Mouse (Mus musculus) forebrain, embryonic 15.5 days (tissue): Measurements from ENCODE around the gene Gcc1. TPM values are rescaled to one million over a fixed set of nuclear protein-coding genes. Genes with fewer than 3 reads are reported as not detected.

ENCODE experiments used
- ATAC-seq: fragments of 200-750 bp; cut with Nextera tagmentation; replicated peaks from 2 replicates; pipeline ENCODE4 v1.8.0; 2017; ENCODE audit warnings: mild to moderate bottlenecking, moderate TSS enrichment, moderate library complexity
- H3K27ac ChIP-seq: fragments of 300-500 bp; sonication (generic); replicated peaks from 2 replicates; pipeline ENCODE4 v1.5.1; 2015; ENCODE audit warnings: mild to moderate bottlenecking, inconsistent platforms
- H3K27me3 ChIP-seq: fragments of 300-500 bp; sonication (generic); 2 replicates; pipeline ENCODE4 v1.6.1; 2015; ENCODE audit warnings: inconsistent platforms
- H3K36me3 ChIP-seq: fragments of 300-500 bp; sonication (generic); 2 replicates; pipeline ENCODE4 v1.6.1; 2015; ENCODE audit warnings: mild to moderate bottlenecking, inconsistent platforms
- H3K4me1 ChIP-seq: fragments of 300-500 bp; sonication (generic); 2 replicates; pipeline ENCODE4 v1.6.1; 2015; ENCODE audit warnings: inconsistent platforms
- H3K4me2 ChIP-seq: fragments of 300-500 bp; sonication (generic); replicated peaks from 2 replicates; pipeline ENCODE4 v1.6.1; 2015; ENCODE audit warnings: mild to moderate bottlenecking, inconsistent platforms
- H3K4me3 ChIP-seq: fragments of 300-500 bp; sonication (generic); 2 replicates; pipeline ENCODE4 v1.5.1; 2015; ENCODE audit warnings: mild to moderate bottlenecking, inconsistent platforms
- H3K9ac ChIP-seq: fragments of 300-500 bp; sonication (generic); replicated peaks from 2 replicates; pipeline ENCODE4 v1.6.1; 2015; ENCODE audit warnings: mild to moderate bottlenecking, inconsistent platforms
- H3K9me3 ChIP-seq: fragments of 300-500 bp; sonication (generic); 2 replicates; pipeline ENCODE4 v1.6.1; 2016; ENCODE audit warnings: inconsistent platforms
- WGBS: fragments of 180-500 bp; shearing (Covaris S2); methylation state at CpG from one replicate; pipeline ENCODE4 v1.1.7; 2015; ENCODE audit warnings: mixed read lengths; 5-methylcytosine and 5-hydroxymethylcytosine counted together
- polyA plus RNA-seq: library from polyadenylated mRNA; unstranded; fragments of >200 nt; fragmentation: Nextera tagmentation; extraction: Ambion mirVana; gene quantifications from 2 replicates; pipeline ENCODE4 v1.2.1, GENCODE M21; 2015

Gcc1 gene
- polyA plus RNA-seq: 14.6 and 15.9 TPM in 2 replicates

DNA sequence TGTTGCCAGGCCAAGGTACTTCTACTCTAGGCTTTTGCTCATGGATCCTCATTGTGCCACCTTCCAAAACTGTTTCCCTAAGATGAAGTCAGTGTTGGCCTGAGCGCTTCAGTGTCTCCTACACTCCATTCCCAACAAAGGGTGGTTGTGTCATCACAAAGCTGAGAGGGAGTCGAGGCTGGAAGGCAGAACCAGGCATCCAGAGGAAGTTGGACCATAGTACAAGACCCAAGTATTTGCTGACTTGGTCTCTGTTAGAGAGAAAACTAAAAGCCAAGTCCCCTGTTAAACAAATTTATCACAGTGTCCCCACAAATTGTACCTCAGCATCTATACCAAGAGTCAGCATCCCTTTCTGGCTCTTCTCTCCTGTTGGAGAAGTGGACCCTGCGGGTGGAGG is at the start of gene Gcc1:
Gene Gcc1 (minus strand): TSS at position 101 of the 400 bp plus-strand sequence.
- no peak for ATAC-seq
- H3K4me1 ChIP-seq: peaks cover 13% of the 10 kb centered on the region
- no peak within 1 kb of the TSS for H3K27ac ChIP-seq
- no peak within 1 kb of the TSS for H3K4me2 ChIP-seq
- no peaks in the 10 kb centered on the region for H3K9me3 ChIP-seq
- no peak within 1 kb of the TSS for H3K4me3 ChIP-seq
- H3K36me3 ChIP-seq: peaks cover 12% of the 10 kb centered on the region
- no peak within 1 kb of the TSS for H3K9ac ChIP-seq
- 88% methylated on average over 3 of the region's 3 CpGs for WGBS
- no peaks in the 10 kb centered on the region for H3K27me3 ChIP-seq

- no peaks in the 10 kb centered on the region for H3K9me3 ChIP-seq
- WGBS: 89% methylated on average over 5 of the region's 5 CpGs
Measured at GRCm38 (mm10) chr6:28474839-28475238, 46.6 kb upstream of the Gcc1 start, which contains the start of gene Snd1. Snd1 (plus strand) TSS chr6:28475139.

DNA sequence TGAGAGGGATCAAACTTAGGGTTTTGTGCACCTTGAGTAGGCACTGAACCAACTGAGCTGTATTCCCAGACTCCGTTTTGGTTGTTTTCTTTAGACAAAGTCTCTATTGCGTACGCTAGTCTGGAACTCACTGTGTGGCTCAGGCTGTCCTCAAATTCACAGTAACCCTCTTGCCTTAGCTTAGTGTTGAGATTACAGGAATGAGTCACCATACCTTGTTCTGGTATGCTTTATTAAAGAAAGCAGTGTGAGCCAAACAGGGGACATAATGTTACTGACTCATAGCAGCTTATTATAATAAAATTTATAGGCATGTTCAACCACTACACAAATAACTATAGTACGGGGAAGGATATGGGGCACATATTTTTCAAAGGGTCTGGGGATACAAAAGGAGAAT is 46.0 kb upstream of the Gcc1 start:
- Histone ChIP-seq H3K4me1 (peaks cover 2% of the 10 kb centered on the region), H3K4me3 (no peak overlapping the region), H3K9me3 (no peaks in the 10 kb centered on the region), H3K36me3 (no peaks in the 10 kb centered on the region), H3K27me3 (no peaks in the 10 kb centered on the region), H3K4me2 (no peak overlapping the region), H3K9ac (no peak overlapping the region), H3K27ac (no peak overlapping the region)
- no peak for ATAC-seq
- 94% methylated on average over 4 of the region's 4 CpGs for WGBS

More at GRCm38 (mm10) chr6:28474839-28475238, 46.6 kb upstream of the Gcc1 start, which contains the start of gene Snd1:
- Histone ChIP-seq H3K4me1 (peaks cover 4% of the 10 kb centered on the region), H3K4me2 (no peak within 1 kb of the TSS), H3K4me3 (no peak within 1 kb of the TSS), H3K27ac (no peak within 1 kb of the TSS), H3K27me3 (no peaks in the 10 kb centered on the region), H3K9ac (no peak within 1 kb of the TSS), H3K36me3 (no peaks in the 10 kb centered on the region)
- ATAC-seq: no peak

DNA sequence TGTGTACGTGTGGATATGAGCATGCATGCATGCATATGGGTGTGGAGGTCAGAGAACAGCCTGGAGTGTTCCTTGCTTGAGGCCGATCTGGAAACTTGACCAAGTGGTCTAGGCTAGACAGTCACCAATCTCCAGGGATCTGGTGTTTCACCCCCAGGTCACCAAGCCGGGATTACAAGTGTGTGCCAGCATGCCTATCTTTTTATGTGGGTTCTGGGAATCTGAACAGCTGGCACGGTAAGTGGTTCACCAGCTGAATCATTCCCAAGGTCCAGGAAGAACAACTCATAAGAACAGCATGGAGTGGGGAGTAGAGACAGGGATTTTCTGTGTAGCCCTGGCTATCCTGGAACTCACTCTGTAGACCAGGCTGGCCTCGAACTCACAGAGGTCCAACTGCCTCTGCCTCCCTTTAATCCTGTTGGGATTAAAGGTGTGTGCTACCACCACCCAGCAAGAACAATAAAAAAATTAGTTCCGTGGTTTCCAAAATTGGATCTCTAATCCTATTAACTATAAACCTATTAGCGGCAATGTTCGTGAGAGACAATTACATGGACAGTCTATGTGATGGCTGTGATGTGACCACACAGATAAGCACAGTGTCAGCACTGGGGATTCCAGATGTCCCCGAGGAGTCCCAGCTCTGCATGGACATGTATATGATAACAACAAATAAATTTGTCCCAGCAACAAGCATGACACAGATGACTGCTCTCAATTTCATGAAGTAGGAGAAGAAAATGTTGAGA is 43.3 kb upstream of the Gcc1 start:
- no peaks in the 10 kb centered on the region for H3K4me1 ChIP-seq
- no peak for ATAC-seq
- no peak overlapping the region for H3K4me3 ChIP-seq
- H3K4me2 ChIP-seq: no peak overlapping the region
- H3K9ac ChIP-seq: no peak overlapping the region
- WGBS: 88% methylated on average over 9 of the region's 9 CpGs
- H3K36me3 ChIP-seq: no peaks in the 10 kb centered on the region
- H3K9me3 ChIP-seq: no peaks in the 10 kb centered on the region
- H3K27ac ChIP-seq: no peak overlapping the region
- H3K27me3 ChIP-seq: no peaks in the 10 kb centered on the region

DNA sequence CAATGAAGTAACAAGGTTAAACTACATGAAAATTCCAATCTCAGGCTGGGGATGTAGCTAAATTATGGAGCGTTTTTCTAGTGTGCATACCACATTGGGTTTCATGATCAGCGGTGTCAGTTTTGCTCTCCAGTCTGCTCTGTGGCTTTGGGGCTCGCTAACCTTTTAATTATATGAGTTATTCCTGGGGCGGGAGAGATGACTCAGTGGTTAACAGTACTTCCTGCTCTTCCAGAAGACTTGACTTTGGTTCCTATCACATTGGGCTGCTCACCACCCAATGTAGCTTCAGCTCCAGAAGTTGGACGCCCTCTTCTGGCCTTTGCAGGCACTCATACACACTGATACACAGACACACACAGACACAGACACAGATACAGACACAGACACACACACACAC is 42.4 kb upstream of the Gcc1 start:
- ATAC-seq: no peak
- Histone ChIP-seq H3K4me2 (no peak overlapping the region), H3K27ac (no peak overlapping the region), H3K4me1 (no peaks in the 10 kb centered on the region), H3K9me3 (no peaks in the 10 kb centered on the region), H3K9ac (no peak overlapping the region), H3K27me3 (no peaks in the 10 kb centered on the region), H3K36me3 (no peaks in the 10 kb centered on the region), H3K4me3 (no peak overlapping the region)
- 80% methylated on average over 5 of the region's 5 CpGs for WGBS

GRCm38 (mm10) chr6:28470017-28470602 is 41.9 kb upstream of the Gcc1 start:
- no peaks in the 10 kb centered on the region for H3K4me1 ChIP-seq
- H3K27me3 ChIP-seq: no peaks in the 10 kb centered on the region
- H3K9me3 ChIP-seq: no peaks in the 10 kb centered on the region
- no peaks in the 10 kb centered on the region for H3K36me3 ChIP-seq
- H3K4me2 ChIP-seq: no peak overlapping the region
- H3K9ac ChIP-seq: no peak overlapping the region
- 76% methylated on average over 4 of the region's 4 CpGs for WGBS
- ATAC-seq: no peak
- H3K4me3 ChIP-seq: no peak overlapping the region
- H3K27ac ChIP-seq: no peak overlapping the region

DNA sequence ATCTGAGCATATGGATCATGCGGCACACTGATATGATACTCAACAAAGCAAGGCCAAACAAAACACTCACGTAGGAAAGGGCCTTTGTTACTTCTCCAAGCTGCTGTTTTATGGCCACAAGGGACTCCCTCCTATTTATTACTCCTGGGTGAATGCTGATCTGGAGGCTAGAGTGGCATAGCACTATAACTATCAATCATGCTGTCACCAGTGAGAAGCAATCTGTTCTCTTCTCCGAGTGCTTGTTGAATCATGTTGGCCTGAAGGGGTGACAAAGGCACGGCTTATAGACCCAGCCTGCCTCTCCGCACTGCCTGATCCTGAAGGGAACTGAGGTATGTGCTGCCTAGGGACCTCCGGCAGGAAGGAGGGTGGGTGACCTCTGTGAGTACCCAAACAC is 36.4 kb upstream of the Gcc1 start:
- no peak for ATAC-seq
- no peak overlapping the region for H3K4me2 ChIP-seq
- H3K27ac ChIP-seq: no peak overlapping the region
- no peak overlapping the region for H3K9ac ChIP-seq
- no peak overlapping the region for H3K4me3 ChIP-seq
- H3K9me3 ChIP-seq: no peaks in the 10 kb centered on the region
- H3K36me3 ChIP-seq: no peaks in the 10 kb centered on the region
- WGBS: 61% methylated on average over 6 of the region's 6 CpGs
- no peaks in the 10 kb centered on the region for H3K27me3 ChIP-seq
- H3K4me1 ChIP-seq: no peaks in the 10 kb centered on the region

- Histone ChIP-seq H3K4me1 (no peaks in the 10 kb centered on the region), H3K4me2 (no peak overlapping the region), H3K9ac (no peak overlapping the region), H3K27ac (no peak overlapping the region), H3K4me3 (no peak overlapping the region), H3K27me3 (no peaks in the 10 kb centered on the region), H3K9me3 (no peaks in the 10 kb centered on the region), H3K36me3 (no peaks in the 10 kb centered on the region)
- ATAC-seq: no peak
- 9% methylated on average over 5 of the region's 5 CpGs for WGBS
Measured at GRCm38 (mm10) chr6:28460534-28460933, 32.3 kb upstream of the Gcc1 start.

DNA sequence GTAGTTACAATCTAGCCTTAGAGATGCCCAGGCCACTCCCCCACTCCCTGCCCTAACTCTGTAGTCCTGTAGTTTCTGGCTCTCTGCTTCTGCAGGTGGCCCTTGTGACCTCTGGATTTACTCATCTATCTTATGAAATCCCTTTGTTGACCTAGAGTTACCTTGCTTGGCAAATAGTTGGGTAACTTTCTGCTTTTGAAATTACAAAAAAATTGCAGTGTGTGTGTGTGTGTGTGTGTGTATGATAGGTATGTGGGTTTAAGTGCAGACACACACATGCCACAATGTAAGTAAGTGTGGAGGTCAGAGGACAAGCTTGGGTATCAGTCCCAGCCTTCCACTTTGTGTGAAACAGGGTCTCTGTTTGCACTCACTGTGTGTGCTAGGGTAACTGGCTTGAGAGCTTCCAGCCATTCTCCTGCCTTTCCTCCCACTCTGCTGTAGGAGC is 31.1 kb upstream of the Gcc1 start:
- ATAC-seq: no peak
- no peak overlapping the region for H3K9ac ChIP-seq
- no peaks in the 10 kb centered on the region for H3K36me3 ChIP-seq
- no peaks in the 10 kb centered on the region for H3K9me3 ChIP-seq
- H3K4me2 ChIP-seq: no peak overlapping the region
- no peak overlapping the region for H3K27ac ChIP-seq
- no peaks in the 10 kb centered on the region for H3K4me1 ChIP-seq
- no peaks in the 10 kb centered on the region for H3K27me3 ChIP-seq
- H3K4me3 ChIP-seq: no peak overlapping the region

- Histone ChIP-seq H3K4me1 (peaks cover 11% of the 10 kb centered on the region), H3K9ac (no peak overlapping the region), H3K36me3 (no peaks in the 10 kb centered on the region), H3K4me3 (no peak overlapping the region), H3K27ac (no peak overlapping the region), H3K4me2 (no peak overlapping the region), H3K27me3 (peaks cover 26% of the 10 kb centered on the region), H3K9me3 (no peaks in the 10 kb centered on the region)
- ATAC-seq: peak; percentile 61
- WGBS: under 1% methylated on average over 12 of the region's 12 CpGs
Measured at GRCm38 (mm10) chr6:28450977-28451376, 22.8 kb upstream of the Gcc1 start.

DNA sequence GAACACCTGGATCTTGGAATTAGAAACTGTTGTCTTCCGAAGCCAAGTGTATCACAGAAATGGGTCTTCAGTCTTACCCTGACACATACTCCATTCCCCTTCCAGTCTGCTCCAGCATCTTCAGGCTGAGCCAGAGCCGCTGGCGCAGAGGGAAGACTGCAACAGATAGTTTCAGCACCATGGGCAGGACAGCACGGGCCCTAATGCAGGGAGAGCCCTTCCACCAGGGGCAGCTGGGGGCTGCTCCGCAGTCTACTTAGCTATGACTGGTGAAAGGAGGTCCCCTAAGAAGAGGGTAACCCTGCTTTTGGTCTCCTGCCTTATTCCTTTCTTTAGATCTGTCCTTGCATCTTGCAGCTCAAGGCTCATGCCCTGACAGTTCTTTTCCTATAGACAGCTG is 22.3 kb upstream of the Gcc1 start:
- ATAC-seq: 0 out of 2 replicates have a peak, but pooled peaks have one; percentile 23
- H3K4me2 ChIP-seq: no peak overlapping the region
- H3K27me3 ChIP-seq: peaks cover 26% of the 10 kb centered on the region
- peaks cover 11% of the 10 kb centered on the region for H3K4me1 ChIP-seq
- H3K36me3 ChIP-seq: no peaks in the 10 kb centered on the region
- WGBS: 14% methylated on average over 5 of the region's 5 CpGs
- no peak overlapping the region for H3K9ac ChIP-seq
- H3K27ac ChIP-seq: no peak overlapping the region
- no peak overlapping the region for H3K4me3 ChIP-seq
- H3K9me3 ChIP-seq: no peaks in the 10 kb centered on the region

DNA sequence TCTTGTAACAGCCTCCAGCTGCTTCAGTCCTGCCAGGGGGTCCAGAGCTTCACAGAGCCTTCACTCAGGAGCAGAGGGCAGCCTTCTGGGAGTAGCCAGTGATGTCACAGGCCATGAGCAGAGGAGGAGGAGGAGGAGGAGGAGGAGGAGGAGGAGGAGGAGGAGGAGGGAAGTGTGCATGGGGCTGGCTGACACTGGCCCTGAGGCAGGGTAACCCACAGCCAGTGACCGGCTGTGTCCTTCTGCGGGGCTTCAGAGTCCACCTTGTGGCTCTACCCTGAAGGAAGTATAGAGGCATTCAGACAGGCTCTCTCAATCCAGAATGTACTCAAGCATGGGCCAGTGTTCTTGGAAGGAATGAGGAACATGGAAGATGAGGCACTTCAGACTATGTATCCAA is 21.1 kb upstream of the Gcc1 start, which contains the start of gene Pax4:
Gene Pax4 (minus strand): TSS at position 101 of the 400 bp plus-strand sequence.
- no peaks in the 10 kb centered on the region for H3K9me3 ChIP-seq
- H3K36me3 ChIP-seq: no peaks in the 10 kb centered on the region
- H3K27ac ChIP-seq: no peak within 1 kb of the TSS
- H3K4me3 ChIP-seq: no peak within 1 kb of the TSS
- no peak within 1 kb of the TSS for H3K9ac ChIP-seq
- no peak for ATAC-seq
- 92% methylated on average over 2 of the region's 2 CpGs for WGBS
- peaks cover 26% of the 10 kb centered on the region for H3K27me3 ChIP-seq
- H3K4me1 ChIP-seq: peaks cover 11% of the 10 kb centered on the region
- H3K4me2 ChIP-seq: no peak within 1 kb of the TSS
